Mouse (Mus musculus): ENCODE results near the gene Cnn2. TPM values are rescaled to one million over a fixed set of nuclear protein-coding genes. Genes with fewer than 3 reads are reported as not detected.
A peak's percentile ranks its signal among the peaks of the same experiment; 100 is the strongest.

The Cnn2 gene
- 201 and 223 TPM in 2 replicates for polyA plus RNA-seq (2016; fragmentation: Nextera tagmentation; extraction: Ambion mirVana)

DNA sequence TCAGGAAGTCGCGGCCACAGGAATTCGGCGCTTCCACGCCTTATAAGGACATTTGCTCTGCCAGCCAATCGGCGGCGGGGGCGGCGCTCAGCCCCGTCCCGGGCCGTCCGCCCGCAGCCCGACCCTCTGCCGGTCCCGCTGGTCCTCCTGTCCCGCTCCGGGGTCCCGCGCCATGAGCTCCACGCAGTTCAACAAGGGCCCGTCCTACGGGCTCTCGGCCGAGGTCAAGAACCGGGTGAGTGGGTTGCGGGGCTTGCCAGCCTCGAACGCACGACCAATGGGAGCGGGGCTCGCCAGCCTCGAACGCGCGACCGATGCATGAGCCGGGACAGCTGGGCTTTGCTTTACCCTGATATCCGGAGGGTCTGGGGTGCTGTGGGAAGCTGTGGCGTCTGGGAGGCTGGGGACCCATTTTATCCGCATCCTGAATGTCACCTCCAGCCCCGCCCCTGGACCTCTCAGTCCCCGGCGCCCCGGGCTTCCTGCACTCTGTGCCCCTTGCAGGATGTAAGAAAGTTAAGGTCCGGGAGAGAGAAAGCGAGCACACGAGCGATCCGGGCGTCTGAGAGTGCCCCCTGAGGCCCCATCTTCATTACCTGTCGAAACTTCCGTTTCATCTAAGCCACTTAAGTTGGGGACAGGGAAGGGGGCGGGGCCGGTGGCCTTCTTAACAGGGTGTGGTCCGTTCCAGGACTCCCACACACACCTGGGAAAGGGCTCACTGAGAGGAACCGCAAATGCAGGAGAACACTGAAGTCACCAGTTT, at the start of gene Cnn2:
Gene Cnn2 (plus strand): TSS at position 79 of the 766 bp plus-strand sequence.
- H3K9me3 ChIP-seq, result peaks cover 16% of the 10 kb centered on the region; the same call in 1 of the 2 replicates
- peak; percentile 70 for DNase-seq (ENCODE audit: low spot score)
- under 1% methylated on average over 59 of the region's 59 CpGs for WGBS
- peaks cover 54% of the 10 kb centered on the region for H3K27me3 ChIP-seq (ENCODE audit: insufficient read depth, poor library complexity, severe bottlenecking)
- peak within 1 kb of the TSS; percentile 61 for H3K4me3 ChIP-seq
- H3K27ac ChIP-seq, result peak within 1 kb of the TSS; percentile 87
- peaks cover 26% of the 10 kb centered on the region for H3K36me3 ChIP-seq
- H3K4me1 ChIP-seq (replicated peaks), result peaks cover 50% of the 10 kb centered on the region

DNA sequence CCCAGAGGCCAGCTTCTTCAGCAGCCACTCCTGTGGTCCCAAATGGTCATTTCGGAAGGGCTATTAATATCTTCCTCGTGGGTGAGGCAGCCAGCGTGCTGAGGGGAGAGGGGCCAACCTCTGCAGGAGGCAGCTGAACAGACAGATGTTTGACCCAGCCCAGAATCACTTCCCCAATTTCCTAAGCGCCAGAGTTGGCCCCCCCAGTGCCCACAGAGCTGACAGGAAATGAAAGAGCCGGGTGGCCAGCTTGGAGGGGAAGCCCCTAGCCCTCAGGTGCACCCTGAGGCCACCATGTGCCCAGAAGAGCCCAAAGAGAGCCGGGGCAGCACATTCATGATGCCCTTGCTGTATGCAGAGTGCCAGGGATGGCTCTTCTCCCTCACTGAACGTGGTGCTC, 47.6 kb upstream of the Cnn2 start:
- Histone ChIP-seq H3K27ac (no peak overlapping the region), H3K4me3 (no peak overlapping the region), H3K27me3 (ENCODE audit: insufficient read depth, poor library complexity, severe bottlenecking) (peaks cover 91% of the 10 kb centered on the region), H3K9me3 (no peaks in the 10 kb centered on the region), H3K4me1 (replicated peaks) (peaks cover 80% of the 10 kb centered on the region), H3K36me3 (peaks cover 55% of the 10 kb centered on the region)
- WGBS, result 71% methylated on average over 7 of the region's 7 CpGs
- no peak for DNase-seq (ENCODE audit: low spot score)

DNA sequence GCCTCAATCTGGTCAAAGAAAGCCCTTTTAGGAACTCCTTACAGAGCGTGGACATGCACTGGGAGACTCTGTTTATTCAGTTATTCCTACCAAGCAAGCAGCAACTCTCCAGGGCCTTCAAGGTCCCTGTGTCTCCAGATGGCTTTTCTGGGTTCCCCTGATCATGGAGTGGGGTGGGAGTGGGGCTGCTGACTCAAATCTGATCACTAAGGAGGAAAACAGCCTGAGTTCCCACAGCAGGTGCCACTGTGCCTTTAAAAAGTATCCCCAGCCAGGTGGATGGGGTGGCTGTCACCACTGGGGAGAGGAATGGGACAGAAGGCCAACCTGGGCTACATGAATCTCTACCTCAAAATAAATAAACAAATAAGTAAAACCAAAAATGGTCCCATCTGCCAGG, 45.4 kb upstream of the Cnn2 start:
- H3K36me3 ChIP-seq, result peaks cover 49% of the 10 kb centered on the region
- H3K4me3 ChIP-seq, result no peak overlapping the region
- no peak for DNase-seq (ENCODE audit: low spot score)
- H3K27me3 ChIP-seq (ENCODE audit: insufficient read depth, poor library complexity, severe bottlenecking), result peaks cover 79% of the 10 kb centered on the region
- peaks cover 79% of the 10 kb centered on the region for H3K4me1 ChIP-seq (replicated peaks)
- peak overlapping the region; percentile 85; the same call in 1 of the 2 replicates for H3K27ac ChIP-seq
- WGBS, result 82% methylated on average over 1 of the region's 1 CpGs
- no peaks in the 10 kb centered on the region for H3K9me3 ChIP-seq

DNA sequence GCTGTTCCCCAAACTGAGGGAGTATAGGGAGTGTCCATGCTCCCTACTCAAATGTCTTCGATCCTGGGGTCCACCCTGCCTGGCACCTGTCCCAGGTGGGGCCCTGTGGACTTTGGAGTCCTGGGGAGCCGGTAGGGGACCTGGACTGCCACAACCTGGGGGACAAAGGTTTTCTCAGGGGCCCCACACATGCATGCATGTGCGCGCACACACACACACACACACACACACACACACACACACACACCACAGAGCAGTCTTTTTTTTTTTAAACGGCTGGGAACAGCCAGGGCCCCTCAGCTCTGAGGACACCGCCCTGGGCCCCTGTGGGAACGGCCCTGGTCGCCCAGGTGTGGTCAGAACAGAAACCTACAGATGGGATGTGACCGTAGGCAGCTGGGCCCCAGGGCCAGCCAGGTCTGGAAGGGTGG, 44.9 kb upstream of the Cnn2 start:
- H3K36me3 ChIP-seq, result peaks cover 47% of the 10 kb centered on the region
- whole genome bisulfite sequencing, result 82% methylated on average over 9 of the region's 9 CpGs
- peak overlapping the region; percentile 85; the same call in 1 of the 2 replicates for H3K27ac ChIP-seq

DNA sequence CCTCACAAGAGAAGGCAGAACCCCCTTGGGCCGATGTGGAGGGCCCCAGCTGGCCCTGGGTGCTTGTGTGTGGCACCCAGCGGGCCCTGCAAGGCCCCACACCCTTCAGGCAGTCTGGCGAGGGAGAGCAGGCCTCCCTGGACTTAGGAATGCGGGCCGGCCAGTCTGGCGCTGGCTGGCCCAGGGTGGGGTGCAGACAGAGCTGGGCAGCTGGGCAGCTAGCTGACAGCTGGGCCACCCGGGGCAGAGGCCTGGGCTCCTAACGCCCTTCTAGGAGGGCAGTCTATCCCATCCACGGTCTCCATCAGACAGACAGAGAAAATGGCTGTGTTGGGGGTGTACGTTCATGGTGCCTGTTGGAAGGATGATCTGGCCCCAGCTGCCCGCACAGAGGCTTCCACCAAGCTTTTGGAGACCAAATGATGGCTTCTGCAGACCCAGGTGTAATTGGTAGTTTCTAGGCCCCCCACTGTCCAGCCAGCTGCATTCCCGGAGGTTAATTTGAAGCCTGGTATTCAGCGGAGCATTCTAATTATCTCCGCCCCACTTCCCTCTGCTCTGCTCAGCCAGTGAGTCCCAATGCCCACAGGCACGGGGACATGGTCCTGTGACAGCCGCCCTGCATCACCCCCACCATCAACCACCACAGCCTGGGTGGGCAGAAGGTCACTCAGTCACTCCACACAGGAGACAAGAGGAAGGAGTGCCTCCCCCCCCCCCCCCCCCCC, 42.7 kb upstream of the Cnn2 start:
- peaks cover 76% of the 10 kb centered on the region for H3K27me3 ChIP-seq (ENCODE audit: insufficient read depth, poor library complexity, severe bottlenecking)
- H3K9me3 ChIP-seq, result no peaks in the 10 kb centered on the region
- H3K4me3 ChIP-seq, result peak overlapping the region; percentile 26
- H3K36me3 ChIP-seq, result peaks cover 55% of the 10 kb centered on the region
- DNase-seq (ENCODE audit: low spot score), result peak; percentile 71
- peak overlapping the region; percentile 85 for H3K27ac ChIP-seq
- WGBS, result 20% methylated on average over 16 of the region's 16 CpGs
- peaks cover 60% of the 10 kb centered on the region for H3K4me1 ChIP-seq (replicated peaks)

More for the DNA sequence above, 44.9 kb upstream of the Cnn2 start:
- no peak overlapping the region for H3K4me3 ChIP-seq
- H3K27me3 ChIP-seq (ENCODE audit: insufficient read depth, poor library complexity, severe bottlenecking), result peaks cover 77% of the 10 kb centered on the region
- peaks cover 74% of the 10 kb centered on the region for H3K4me1 ChIP-seq (replicated peaks)
- H3K9me3 ChIP-seq, result no peaks in the 10 kb centered on the region
- no peak for DNase-seq (ENCODE audit: low spot score)

DNA sequence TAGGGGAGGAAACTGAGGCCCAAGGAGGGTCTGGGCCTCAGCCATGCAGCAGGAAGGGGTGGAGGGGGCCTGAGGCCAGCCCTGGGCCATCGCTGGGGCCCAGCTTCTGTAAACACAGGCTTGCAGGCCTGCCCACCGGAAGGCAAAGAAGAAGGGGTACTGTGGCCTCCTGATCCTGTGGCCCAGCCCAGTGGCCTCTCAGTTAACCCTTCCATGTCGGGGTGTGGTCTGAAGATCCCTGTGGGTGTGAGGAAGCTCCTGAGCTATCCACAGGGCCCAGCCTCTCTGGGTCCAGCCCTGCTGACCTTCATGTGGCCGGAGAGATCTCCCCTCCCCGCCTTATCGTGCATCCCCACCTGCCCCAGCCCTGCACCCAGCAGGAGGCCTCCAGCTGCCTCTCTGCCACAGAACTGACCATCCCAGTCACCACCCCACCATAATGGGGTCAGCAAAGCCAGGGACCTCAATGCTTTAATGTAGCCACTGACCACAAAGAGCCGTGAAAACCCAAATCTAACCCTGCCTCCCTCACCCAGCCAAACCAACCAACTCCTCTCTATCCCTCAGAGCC, 41.5 kb upstream of the Cnn2 start:
- Histone ChIP-seq H3K27me3 (ENCODE audit: insufficient read depth, poor library complexity, severe bottlenecking) (peaks cover 76% of the 10 kb centered on the region), H3K9me3 (no peaks in the 10 kb centered on the region), H3K4me3 (peak overlapping the region; percentile 26), H3K36me3 (peaks cover 55% of the 10 kb centered on the region), H3K4me1 (replicated peaks) (peaks cover 56% of the 10 kb centered on the region), H3K27ac (peak overlapping the region; percentile 85)
- WGBS, result 12% methylated on average over 7 of the region's 7 CpGs
- no peak for DNase-seq (ENCODE audit: low spot score)

DNA sequence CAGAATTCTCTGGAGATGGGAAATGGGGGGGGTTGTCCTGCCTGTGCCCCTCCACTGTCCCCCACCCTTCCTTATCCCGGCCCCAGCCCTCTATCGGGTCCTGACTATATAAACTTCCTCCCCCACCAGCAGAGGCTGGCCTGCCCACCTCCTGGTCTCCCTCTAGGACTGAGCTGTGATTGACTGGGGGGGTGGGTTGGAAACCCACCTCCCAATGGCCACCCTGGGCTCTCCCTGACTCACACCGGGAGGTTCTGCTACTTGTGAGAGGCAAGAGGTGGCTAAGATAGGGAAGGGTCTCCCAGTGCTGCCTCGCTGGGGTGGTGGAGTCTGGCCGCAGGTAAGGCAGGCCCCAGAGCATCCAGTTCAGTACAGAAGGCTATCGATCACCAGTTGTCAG, 40.9 kb upstream of the Cnn2 start:
- Histone ChIP-seq H3K27ac (peak overlapping the region; percentile 85), H3K27me3 (ENCODE audit: insufficient read depth, poor library complexity, severe bottlenecking) (peaks cover 74% of the 10 kb centered on the region), H3K4me3 (peak overlapping the region; percentile 26; the same call in 1 of the 2 replicates), H3K9me3 (no peaks in the 10 kb centered on the region), H3K36me3 (peaks cover 52% of the 10 kb centered on the region), H3K4me1 (replicated peaks) (peaks cover 56% of the 10 kb centered on the region)
- 78% methylated on average over 6 of the region's 6 CpGs for WGBS
- no peak for DNase-seq (ENCODE audit: low spot score)

DNA sequence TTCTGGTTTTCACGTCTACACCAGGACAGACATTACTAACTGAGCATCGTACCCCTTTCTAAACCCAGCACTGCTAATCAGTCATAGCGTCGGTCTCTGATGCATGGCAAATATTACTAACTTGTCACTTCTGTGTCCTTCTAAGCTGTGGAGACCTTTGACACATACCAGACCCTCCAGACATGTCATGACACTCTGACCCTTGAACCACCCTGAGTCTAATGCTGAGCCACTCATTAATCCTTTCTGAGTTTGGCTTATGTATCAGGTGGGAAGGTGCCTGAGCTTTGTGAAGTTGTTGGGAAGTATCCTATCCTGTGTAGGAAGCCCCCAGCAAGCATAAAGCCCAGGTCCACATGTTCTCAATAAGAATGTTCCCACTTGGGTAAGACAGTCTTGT, 38.5 kb upstream of the Cnn2 start:
- Histone ChIP-seq H3K9me3 (no peaks in the 10 kb centered on the region), H3K27me3 (ENCODE audit: insufficient read depth, poor library complexity, severe bottlenecking) (peaks cover 73% of the 10 kb centered on the region; the same call in 1 of the 2 replicates), H3K27ac (no peak overlapping the region), H3K4me3 (no peak overlapping the region), H3K36me3 (peaks cover 68% of the 10 kb centered on the region), H3K4me1 (replicated peaks) (peaks cover 41% of the 10 kb centered on the region)
- no peak for DNase-seq (ENCODE audit: low spot score)
- WGBS, result 93% methylated on average over 4 of the region's 4 CpGs

DNA sequence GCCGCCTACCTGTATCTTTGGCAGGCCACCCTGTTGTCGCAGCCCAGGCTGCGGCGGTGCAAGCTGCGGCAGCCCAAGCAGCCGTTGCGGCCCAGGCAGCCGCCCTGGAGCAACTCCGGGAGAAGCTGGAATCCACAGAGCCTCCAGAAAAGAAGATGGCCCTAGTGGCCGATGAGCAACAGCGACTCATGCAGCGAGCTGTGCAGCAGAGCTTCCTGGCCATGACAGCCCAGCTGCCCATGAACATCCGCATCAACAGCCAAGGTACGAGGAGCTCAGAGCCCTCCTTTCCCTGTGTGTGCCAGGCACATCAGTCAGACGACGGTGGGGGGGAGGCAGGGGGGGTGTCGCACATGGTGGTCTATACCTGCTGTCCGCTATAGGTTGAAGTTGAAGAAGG, 37.7 kb upstream of the Cnn2 start:
- H3K36me3 ChIP-seq, result peaks cover 68% of the 10 kb centered on the region
- 79% methylated on average over 18 of the region's 18 CpGs for WGBS
- no peak for DNase-seq (ENCODE audit: low spot score)
- H3K4me3 ChIP-seq, result no peak overlapping the region
- H3K27me3 ChIP-seq (ENCODE audit: insufficient read depth, poor library complexity, severe bottlenecking), result peaks cover 75% of the 10 kb centered on the region
- peaks cover 37% of the 10 kb centered on the region for H3K4me1 ChIP-seq (replicated peaks)
- no peak overlapping the region for H3K27ac ChIP-seq
- H3K9me3 ChIP-seq, result no peaks in the 10 kb centered on the region

DNA sequence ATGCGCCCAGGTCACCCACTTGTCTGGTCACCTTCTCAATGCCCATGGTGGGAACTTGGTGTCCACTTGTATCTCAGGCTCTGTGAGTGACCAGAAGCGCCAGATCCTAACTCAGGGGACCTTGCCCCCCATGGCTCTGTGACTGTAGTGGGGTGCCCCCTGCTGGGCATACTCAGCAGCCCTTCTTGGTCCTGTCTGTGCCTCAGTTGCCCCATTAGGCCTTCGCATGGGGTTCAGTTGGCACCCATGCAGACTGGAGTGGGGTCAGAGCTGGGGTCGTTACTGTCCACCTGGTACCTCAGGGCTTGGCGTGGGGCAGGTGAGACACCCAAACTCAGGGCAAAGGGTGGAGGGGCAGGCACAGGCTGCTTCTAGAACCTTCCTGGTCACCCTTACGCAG, 34.4 kb upstream of the Cnn2 start:
- H3K36me3 ChIP-seq, result peaks cover 47% of the 10 kb centered on the region
- no peak for DNase-seq (ENCODE audit: low spot score)
- WGBS, result 89% methylated on average over 6 of the region's 6 CpGs
- no peaks in the 10 kb centered on the region for H3K9me3 ChIP-seq
- no peak overlapping the region; the same call in 1 of the 2 replicates for H3K4me3 ChIP-seq
- H3K4me1 ChIP-seq (replicated peaks), result peaks cover 37% of the 10 kb centered on the region
- no peak overlapping the region for H3K27ac ChIP-seq
- H3K27me3 ChIP-seq (ENCODE audit: insufficient read depth, poor library complexity, severe bottlenecking), result peaks cover 74% of the 10 kb centered on the region

DNA sequence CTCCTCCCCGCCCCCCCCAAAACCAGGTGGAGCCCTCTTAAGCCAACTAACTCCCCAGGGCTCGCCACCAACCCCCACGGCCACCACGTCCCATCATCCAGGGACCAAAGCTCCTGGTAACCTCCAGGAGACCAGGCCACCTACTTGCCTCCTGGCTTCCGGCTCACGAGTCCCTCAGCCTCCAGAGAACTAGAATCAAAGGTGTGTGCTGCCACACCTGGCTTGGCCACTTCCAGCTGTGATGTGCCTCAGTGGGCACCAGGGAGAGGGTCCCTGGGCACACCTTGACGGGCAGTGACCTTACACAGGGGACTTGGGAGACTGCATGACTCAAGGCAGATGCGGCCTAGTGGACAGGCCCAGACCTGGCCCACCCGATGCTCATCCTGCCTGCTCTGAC, 32.7 kb upstream of the Cnn2 start:
- H3K4me3 ChIP-seq, result peak overlapping the region; percentile 2; the same call in 1 of the 2 replicates
- DNase-seq (ENCODE audit: low spot score), result no peak
- H3K27me3 ChIP-seq (ENCODE audit: insufficient read depth, poor library complexity, severe bottlenecking), result peaks cover 58% of the 10 kb centered on the region
- peaks cover 38% of the 10 kb centered on the region for H3K4me1 ChIP-seq (replicated peaks)
- 71% methylated on average over 9 of the region's 9 CpGs for WGBS
- peaks cover 30% of the 10 kb centered on the region for H3K36me3 ChIP-seq
- H3K9me3 ChIP-seq, result no peaks in the 10 kb centered on the region
- peak overlapping the region; percentile 13; the same call in 1 of the 2 replicates for H3K27ac ChIP-seq

DNA sequence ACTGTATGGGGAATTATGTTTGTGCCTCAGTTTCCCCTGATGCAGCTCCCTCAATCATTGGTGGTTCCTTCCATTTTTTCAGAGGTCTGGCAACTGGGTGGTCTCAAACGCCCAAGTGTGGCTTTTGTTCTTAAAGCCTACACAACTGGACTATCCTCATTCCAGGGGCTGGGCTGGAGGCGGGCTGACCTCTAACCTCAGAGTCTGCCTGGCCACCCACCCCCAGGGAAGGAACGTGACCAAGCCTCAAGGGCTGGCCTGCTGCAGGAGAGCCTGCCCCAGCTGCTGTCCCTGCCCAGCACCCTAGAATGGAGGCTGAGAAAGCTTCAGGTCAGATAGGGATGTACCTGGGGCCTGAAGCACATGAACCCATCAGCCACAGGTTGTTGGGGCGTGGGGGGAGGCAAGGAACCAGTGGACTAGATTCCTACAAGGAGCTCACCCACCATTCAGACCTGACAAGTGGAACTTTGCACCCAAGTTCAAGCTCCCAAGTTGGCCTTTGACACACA, 31.7 kb upstream of the Cnn2 start:
- WGBS, result 20% methylated on average over 4 of the region's 4 CpGs
- H3K4me3 ChIP-seq, result no peak overlapping the region
- peaks cover 43% of the 10 kb centered on the region for H3K4me1 ChIP-seq (replicated peaks)
- no peaks in the 10 kb centered on the region for H3K9me3 ChIP-seq
- H3K27me3 ChIP-seq (ENCODE audit: insufficient read depth, poor library complexity, severe bottlenecking), result peaks cover 48% of the 10 kb centered on the region
- peak overlapping the region; percentile 66; the same call in 1 of the 2 replicates for H3K27ac ChIP-seq
- H3K36me3 ChIP-seq, result peaks cover 26% of the 10 kb centered on the region
- no peak for DNase-seq (ENCODE audit: low spot score)

All from hindbrain, embryonic 10.5 days (tissue).